Mouse (Mus musculus): ENCODE results near the gene Tbp.
"Not testable (repeated sequence)": the region's sequence is repeated elsewhere in the genome, so short reads cannot be mapped to it uniquely, and the experiment has no call there.

Gene Tbp

DNA sequence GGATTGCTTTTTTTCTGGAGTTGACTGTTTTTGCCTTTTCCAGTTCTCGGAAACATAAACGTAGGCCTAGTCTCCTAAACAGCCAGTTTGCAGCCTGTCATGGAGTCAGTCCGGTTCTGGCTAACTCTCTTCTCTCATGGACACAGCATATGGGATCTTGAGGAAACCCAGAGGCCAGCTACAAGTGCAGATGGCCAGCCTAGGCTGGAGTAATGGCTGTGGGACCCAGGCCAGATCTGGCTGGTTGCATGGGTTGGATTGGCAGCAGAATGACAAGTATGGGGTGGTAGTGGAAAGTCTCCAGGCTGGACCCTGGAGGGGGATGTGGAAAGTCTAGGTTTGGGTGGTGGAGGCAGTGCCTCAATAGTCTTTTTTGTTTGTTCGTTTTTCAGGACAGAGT is 40.6 kb downstream of the Tbp start:
- DNase-seq: no peak

DNA sequence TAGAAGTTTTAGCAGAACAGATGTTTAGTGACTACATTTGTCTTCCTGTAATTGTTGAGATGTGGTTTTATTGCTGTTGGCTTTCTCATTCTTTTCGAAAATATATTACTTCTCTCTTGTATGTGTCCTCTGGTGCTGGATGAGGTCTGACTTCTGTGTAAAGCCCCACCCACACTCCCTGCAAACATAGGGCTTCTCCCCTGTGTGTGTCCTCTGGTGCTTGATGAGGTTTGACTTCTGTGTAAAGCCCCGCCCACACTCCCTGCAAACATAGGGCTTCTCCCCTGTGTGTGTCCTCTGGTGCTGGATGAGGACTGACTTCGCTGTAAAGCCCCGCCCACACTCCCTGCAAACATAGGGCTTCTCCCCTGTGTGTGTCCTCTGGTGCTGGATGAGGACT is 44.2 kb downstream of the Tbp start:
- not testable (repeated sequence) for DNase-seq

DNA sequence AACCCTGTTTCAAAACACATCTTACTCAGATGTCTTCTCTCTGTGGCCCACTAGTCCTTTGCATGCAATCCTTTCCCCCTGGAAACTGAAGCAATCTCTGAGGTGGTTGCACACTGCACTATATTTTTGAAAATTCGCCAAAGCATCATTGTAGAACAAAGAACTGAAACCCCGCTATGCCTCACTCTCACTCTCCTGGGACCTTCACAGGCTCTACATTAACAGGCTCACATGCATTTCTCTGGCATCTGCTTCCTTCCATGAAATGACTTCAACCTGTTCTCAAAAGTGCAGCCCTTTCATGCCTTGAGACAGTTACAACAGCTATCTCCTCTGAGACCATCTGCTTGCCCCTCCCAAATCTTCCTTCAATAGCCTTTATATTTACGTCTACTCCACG is 46.8 kb downstream of the Tbp start:
- DNase-seq: no peak

GRCm38 (mm10) chr17:15549713-15550112 is 50.0 kb downstream of the Tbp start:
- no peak for DNase-seq

DNA sequence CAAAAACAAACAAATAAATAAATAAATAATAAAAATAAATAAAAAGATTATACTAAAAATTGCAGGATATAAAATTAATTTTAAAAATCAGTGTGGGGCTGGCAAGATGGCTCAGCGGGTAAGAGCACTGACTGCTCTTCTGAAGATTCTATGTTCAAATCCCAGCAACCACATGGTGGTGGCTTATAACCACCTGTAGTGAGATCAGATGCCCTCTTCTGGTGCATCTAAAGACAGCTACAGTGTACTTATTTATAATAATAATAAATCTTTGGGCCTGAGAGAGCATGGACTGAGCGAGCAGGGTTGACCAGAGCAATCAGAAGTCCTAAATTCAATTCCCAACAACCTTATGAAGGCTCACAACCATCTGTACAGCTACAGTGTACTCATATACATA is 60.3 kb downstream of the Tbp start:
- no peak for DNase-seq

GRCm38 (mm10) chr17:15564014-15564927 is 64.6 kb downstream of the Tbp start, which contains the start of gene Prdm9:
TSS of gene Prdm9 (minus strand) at chr17:15564354.
- peak; percentile 99 to 100 for DNase-seq

DNA sequence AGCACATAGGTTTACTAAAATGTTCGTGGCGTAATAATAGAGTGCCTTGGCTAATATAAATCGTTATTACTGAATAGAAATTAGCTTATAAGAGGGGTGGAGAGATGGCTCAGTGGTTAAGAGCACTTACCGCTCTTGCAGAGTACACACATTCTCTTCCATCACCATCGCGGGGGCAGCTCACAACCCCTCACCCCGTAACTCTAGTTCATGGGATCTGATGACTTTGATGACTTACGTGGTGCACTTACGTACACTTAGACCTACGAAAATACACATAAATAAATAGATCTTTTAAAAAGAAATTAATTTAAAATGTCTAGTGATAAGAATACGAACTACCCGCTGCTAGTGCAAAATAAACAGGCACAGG is 65.2 kb downstream of the Tbp start:
- peak; percentile 11 to 37 for DNase-seq

DNA sequence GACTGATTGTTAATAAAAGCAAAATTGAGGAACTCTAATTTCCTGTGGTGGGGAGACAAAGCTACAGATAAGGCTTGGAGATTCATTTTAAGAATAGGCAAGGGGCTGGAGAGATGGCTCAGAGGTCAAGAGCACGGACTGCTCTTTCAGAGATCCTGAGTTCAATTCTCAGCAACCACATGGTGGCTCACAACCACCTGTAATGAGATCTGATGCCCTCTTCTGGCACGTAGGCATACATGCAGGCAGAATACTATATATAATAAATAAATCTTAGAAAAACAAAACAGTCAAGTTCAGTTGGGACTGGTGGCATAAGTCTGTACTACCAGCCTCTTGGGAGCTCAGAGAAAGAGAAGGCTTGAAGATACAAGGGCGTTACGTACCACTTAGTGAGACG is 67.2 kb downstream of the Tbp start:
- DNase-seq: no peak

GRCm38 (mm10) chr17:15575056-15575455 is 75.4 kb downstream of the Tbp start:
- no peak for DNase-seq

DNA sequence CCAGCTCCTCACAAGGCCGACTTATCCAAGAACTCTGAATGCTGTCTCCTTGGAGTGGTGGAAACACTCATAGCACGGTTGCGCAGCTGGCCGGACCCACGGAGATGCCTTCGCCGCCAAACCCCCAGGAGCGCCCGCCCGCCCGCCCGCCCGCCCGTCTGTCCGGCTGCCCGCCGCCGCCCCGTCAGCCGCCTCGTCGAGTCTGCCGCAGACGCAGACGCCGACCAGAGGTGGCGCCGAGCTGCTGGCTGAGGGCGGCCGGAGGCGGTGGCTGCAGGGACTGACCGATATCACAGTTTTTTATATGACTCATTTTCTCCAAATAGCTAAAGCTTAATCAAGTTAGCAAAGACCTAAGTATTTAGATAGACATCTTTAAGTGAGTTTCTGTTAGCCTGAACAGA is 77.6 kb downstream of the Tbp start:
- peak; percentile 7 to 10 for DNase-seq

All from cerebellum, adult 18-20 months (tissue).